Mouse (Mus musculus): ENCODE results near the gene Tnks1bp1.

- TF ChIP-seq CTCF (IDR thresholded peaks at IDR 0.05; ENCODE audit: low read depth), result no peak
- no peak for TF ChIP-seq EP300 (optimal IDR thresholded peaks at IDR 0.05)
Measured at GRCm38 (mm10) chr2:85093376-85093775, 45.6 kb downstream of the Tnks1bp1 start.

Data from stomach, postnatal 0 days (tissue).